Mouse (Mus musculus) heart, adult 2 months (tissue): ENCODE measurements around the gene D430041D05Rik. TPM values are rescaled to one million over a fixed set of nuclear protein-coding genes. Genes with fewer than 3 reads are reported as not detected.

ENCODE experiments used
- DNase-seq, 2 experiments: peaks; one replicate each; pipeline ENCODE4 v3.0.0; 2021
- H3K27ac ChIP-seq: fragments of 200-600 bp; 2 replicates; pipeline ENCODE4 v1.8.1; 2022
- H3K27me3 ChIP-seq: fragments of 200-500 bp; 2 replicates; pipeline ENCODE4 v1.6.1; 2012; ENCODE audit warnings: mild to moderate bottlenecking, low read length, inconsistent platforms, mixed read lengths; ENCODE audit not compliant: control insufficient read depth, insufficient read depth
- H3K36me3 ChIP-seq: fragments of 200-500 bp; 2 replicates; pipeline ENCODE4 v1.6.1; 2012; ENCODE audit warnings: low read length, inconsistent platforms; ENCODE audit not compliant: control insufficient read depth, insufficient read depth
- H3K4me1 ChIP-seq: fragments of 200-500 bp; 2 replicates; pipeline ENCODE4 v1.6.1; 2011; ENCODE audit warnings: low read length; ENCODE audit not compliant: control insufficient read depth, insufficient read depth
- H3K4me3 ChIP-seq: fragments of 200-600 bp; 2 replicates; pipeline ENCODE4 v1.8.1; 2022
- H3K79me2 ChIP-seq: fragments of 200-500 bp; replicated peaks from 2 replicates; pipeline ENCODE4 v1.6.1; 2012; ENCODE audit warnings: mild to moderate bottlenecking, inconsistent platforms, low read length, moderate library complexity, mixed read lengths; ENCODE audit not compliant: control insufficient read depth, insufficient read depth
- H3K9ac ChIP-seq: fragments of 200-500 bp; 2 replicates; pipeline ENCODE4 v1.6.1; 2012; ENCODE audit warnings: low read depth, mild to moderate bottlenecking, control low read depth, inconsistent platforms, low read length, mixed read lengths
- CTCF ChIP-seq: fragments of 200-600 bp; IDR thresholded peaks from 2 replicates; pipeline ENCODE4 v1.8.1; 2022; ENCODE audit warnings: antibody characterized with exemption, mild to moderate bottlenecking, moderate library complexity
- EP300 ChIP-seq: fragments of 200-500 bp; IDR thresholded peaks from 2 replicates; pipeline ENCODE4 v1.6.1; 2011; ENCODE audit warnings: low read depth, low read length, control low read depth; ENCODE audit not compliant: insufficient read depth
- POLR2A ChIP-seq: fragments of 200-500 bp; IDR thresholded peaks from 2 replicates; pipeline ENCODE4 v1.6.1; 2011; ENCODE audit warnings: mild to moderate bottlenecking, low read depth, low read length, control low read depth; ENCODE audit not compliant: insufficient read depth
- WGBS: fragments of 180-500 bp; shearing (Covaris S2); methylation state at CpG from one replicate; pipeline ENCODE4 v1.1.7; 2018; 5-methylcytosine and 5-hydroxymethylcytosine counted together
- intact Hi-C: fragments of 180-260 bp; cut with DNase I; formaldehyde crosslinking; loops from one replicate; pipeline ENCODE4 v1.15.1; 2025
- polyA plus RNA-seq: library from polyadenylated mRNA; depleted of rRNA; stranded (reverse); fragments of >200 nt; gene quantifications from 2 replicates; pipeline ENCODE4 v1.2.3, GENCODE M21; 2012
- total RNA-seq, 2 experiments: library from RNA; stranded (reverse); gene quantifications; 2 replicates each; pipeline ENCODE4 v1.2.3; 2021

D430041D05Rik gene
- total and polyA plus RNA-seq, 3 experiments: 0.02 to 0.08 (median 0.05) TPM

DNA sequence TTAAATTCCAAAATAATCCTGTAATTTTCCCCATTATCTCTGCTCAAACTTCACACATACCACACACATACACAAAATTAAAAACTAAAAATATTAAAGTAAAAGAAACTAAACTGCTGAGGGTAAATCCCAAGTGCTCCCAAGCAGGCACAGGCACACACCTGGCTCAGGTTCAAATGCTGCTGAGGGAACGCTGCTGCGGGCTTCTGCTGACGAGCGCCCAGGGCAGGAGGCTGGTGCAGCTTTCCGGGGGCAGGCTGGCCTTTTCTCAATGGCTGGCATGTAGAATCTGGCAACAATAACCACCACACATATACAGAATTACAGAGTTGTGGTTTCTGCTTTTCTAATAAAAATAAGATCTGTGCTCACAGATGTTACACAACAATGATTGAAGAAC is 19.8 kb upstream of the D430041D05Rik start:
- no peaks in the 10 kb centered on the region for H3K4me1 ChIP-seq
- WGBS: 62% methylated on average over 5 of the region's 5 CpGs
- H3K4me3 ChIP-seq: no peak overlapping the region
- intact Hi-C loops: no loop called here
- no peaks in the 10 kb centered on the region for H3K79me2 ChIP-seq
- peaks cover 8% of the 10 kb centered on the region for H3K36me3 ChIP-seq
- DNase-seq: no peak
- TF ChIP-seq POLR2A (no peak), CTCF (no peak), EP300 (no peak)
- H3K27me3 ChIP-seq: no peaks in the 10 kb centered on the region
- H3K27ac ChIP-seq: no peak overlapping the region
- H3K9ac ChIP-seq: no peak overlapping the region

DNA sequence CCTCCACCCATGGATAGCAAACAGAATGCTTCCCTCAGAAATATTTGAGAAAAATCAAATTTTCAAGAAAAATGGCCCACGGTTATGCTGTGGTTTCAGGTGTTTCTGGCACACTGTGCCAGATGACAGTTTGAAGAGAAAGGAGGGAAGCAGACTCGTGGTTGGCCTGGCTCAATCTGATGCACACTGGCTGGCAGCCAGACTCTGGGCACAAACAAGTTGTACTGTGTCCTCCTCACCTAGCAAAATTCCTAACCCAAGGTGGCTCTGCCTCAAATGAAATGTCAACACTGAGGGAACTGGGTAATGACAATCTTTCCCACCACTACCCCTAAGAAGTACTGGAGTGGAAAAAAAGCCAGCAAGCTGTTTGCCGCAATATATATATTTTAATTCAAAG is 15.3 kb upstream of the D430041D05Rik start:
- no peaks in the 10 kb centered on the region for H3K79me2 ChIP-seq
- intact Hi-C loops: no loop called here
- WGBS: 64% methylated on average over 3 of the region's 3 CpGs
- H3K4me1 ChIP-seq: no peaks in the 10 kb centered on the region
- no peak overlapping the region for H3K4me3 ChIP-seq
- H3K36me3 ChIP-seq: peaks cover 8% of the 10 kb centered on the region
- no peak for TF ChIP-seq CTCF
- TF ChIP-seq EP300: no peak
- TF ChIP-seq POLR2A: no peak
- no peak overlapping the region for H3K27ac ChIP-seq
- no peak for DNase-seq
- no peak overlapping the region for H3K9ac ChIP-seq
- no peaks in the 10 kb centered on the region for H3K27me3 ChIP-seq

DNA sequence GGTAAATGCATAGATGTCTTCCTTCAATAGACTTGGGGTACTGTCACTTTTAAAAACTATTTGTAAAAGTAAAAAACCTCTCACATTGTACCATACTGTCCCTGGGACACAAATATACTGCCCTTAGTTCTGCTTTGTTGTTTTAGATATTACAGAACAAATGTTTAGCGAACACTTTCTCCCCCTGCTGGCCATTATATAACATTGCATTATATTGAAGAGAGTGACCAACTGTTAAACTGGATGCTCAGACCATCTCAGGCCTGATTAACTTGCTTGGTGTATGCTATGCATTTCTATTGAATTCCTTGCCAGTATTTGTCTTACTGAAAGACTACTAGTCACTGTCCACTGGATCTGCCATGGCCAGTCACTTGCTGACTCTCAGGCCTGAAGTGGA is 11.4 kb upstream of the D430041D05Rik start:
- H3K4me3 ChIP-seq: no peak overlapping the region
- no peak overlapping the region for H3K9ac ChIP-seq
- no peak for TF ChIP-seq POLR2A
- peak; percentile 84 for TF ChIP-seq CTCF
- TF ChIP-seq EP300: no peak
- intact Hi-C loops: loop anchor here (1.0 to 2.0 kb wide), 2 partner anchors 288 to 387 kb away; no protein-coding TSS in a partner anchor
- no peaks in the 10 kb centered on the region for H3K79me2 ChIP-seq
- H3K4me1 ChIP-seq: no peaks in the 10 kb centered on the region
- H3K36me3 ChIP-seq: peaks cover 4% of the 10 kb centered on the region
- no peak for DNase-seq
- no peaks in the 10 kb centered on the region for H3K27me3 ChIP-seq
- 7% methylated on average over 1 of the region's 1 CpGs for WGBS
- no peak overlapping the region for H3K27ac ChIP-seq

- no peak overlapping the region for H3K9ac ChIP-seq
- WGBS: 47% methylated on average over 4 of the region's 4 CpGs
- no peak for DNase-seq
- H3K27me3 ChIP-seq: no peaks in the 10 kb centered on the region
- H3K36me3 ChIP-seq: no peaks in the 10 kb centered on the region
- no peak overlapping the region for H3K27ac ChIP-seq
- H3K79me2 ChIP-seq: no peaks in the 10 kb centered on the region
- TF ChIP-seq EP300 (no peak), CTCF (no peak), POLR2A (no peak)
- no peak overlapping the region for H3K4me3 ChIP-seq
- H3K4me1 ChIP-seq: no peaks in the 10 kb centered on the region
- intact Hi-C loops: no loop called here
Observed at GRCm38 (mm10) chr2:104420805-104421204, 10.0 kb upstream of the D430041D05Rik start.

GRCm38 (mm10) chr2:104419999-104420398 is 9.2 kb upstream of the D430041D05Rik start:
- TF ChIP-seq CTCF: no peak
- no peak for TF ChIP-seq EP300
- no peak for TF ChIP-seq POLR2A
- no peaks in the 10 kb centered on the region for H3K79me2 ChIP-seq
- H3K36me3 ChIP-seq: no peaks in the 10 kb centered on the region
- H3K9ac ChIP-seq: no peak overlapping the region
- 62% methylated on average over 1 of the region's 1 CpGs for WGBS
- H3K4me3 ChIP-seq: no peak overlapping the region
- H3K4me1 ChIP-seq: no peaks in the 10 kb centered on the region
- no peak for DNase-seq
- no peaks in the 10 kb centered on the region for H3K27me3 ChIP-seq
- intact Hi-C loops: no loop called here
- H3K27ac ChIP-seq: no peak overlapping the region

- intact Hi-C loops: no loop called here
Observed at GRCm38 (mm10) chr2:104419411-104419810, 8.6 kb upstream of the D430041D05Rik start.

More at GRCm38 (mm10) chr2:104419411-104419810, 8.6 kb upstream of the D430041D05Rik start:
- H3K79me2 ChIP-seq: no peaks in the 10 kb centered on the region
- no peaks in the 10 kb centered on the region for H3K36me3 ChIP-seq
- no peak for DNase-seq
- WGBS: 91% methylated on average over 2 of the region's 2 CpGs
- no peak for TF ChIP-seq EP300
- no peaks in the 10 kb centered on the region for H3K27me3 ChIP-seq
- H3K4me3 ChIP-seq: no peak overlapping the region
- no peak overlapping the region for H3K9ac ChIP-seq
- H3K4me1 ChIP-seq: no peaks in the 10 kb centered on the region
- no peak overlapping the region for H3K27ac ChIP-seq
